Mouse (Mus musculus): ENCODE measurements at regions not wholly inside any gene's neighbourhood (a gene's known extent, or its start where the extent isn't known, plus 50 kb on each side); places are given as distances from the start of the nearest gene placed in this dataset.
A peak's percentile ranks its signal among the peaks of the same experiment; 100 is the strongest.

- DNase-seq (ENCODE audit: low spot score) (peak; percentile 13), ATAC-seq (ENCODE audit: insufficient number of reproducible peaks, low FRiP score, low TSS enrichment, low read depth) (no peak)
- Histone ChIP-seq H3K27ac (replicated peaks; ENCODE audit: low read depth, low read length) (no peak overlapping the region), H3K27me3 (ENCODE audit: control insufficient read depth, insufficient read depth, low read length) (no peaks in the 10 kb centered on the region), H3K36me3 (ENCODE audit: control insufficient read depth, insufficient read depth, low read length) (no peaks in the 10 kb centered on the region), H3K9ac (ENCODE audit: low read length) (no peak overlapping the region), H3K4me2 (ENCODE audit: low read depth, severe bottlenecking) (no peak overlapping the region), H3K9me3 (ENCODE audit: control insufficient read depth, low read length) (no peaks in the 10 kb centered on the region), H3K4me3 (ENCODE audit: low read depth, low read length) (no peak overlapping the region), H3K4me1 (ENCODE audit: control insufficient read depth, insufficient read depth, low read length) (no peaks in the 10 kb centered on the region)
- WGBS = 96% methylated on average over 1 of the region's 1 CpGs
Measured at GRCm38 (mm10) chr6:96745906-96746305, 314.3 kb downstream of the Fam19a4 start.

DNA sequence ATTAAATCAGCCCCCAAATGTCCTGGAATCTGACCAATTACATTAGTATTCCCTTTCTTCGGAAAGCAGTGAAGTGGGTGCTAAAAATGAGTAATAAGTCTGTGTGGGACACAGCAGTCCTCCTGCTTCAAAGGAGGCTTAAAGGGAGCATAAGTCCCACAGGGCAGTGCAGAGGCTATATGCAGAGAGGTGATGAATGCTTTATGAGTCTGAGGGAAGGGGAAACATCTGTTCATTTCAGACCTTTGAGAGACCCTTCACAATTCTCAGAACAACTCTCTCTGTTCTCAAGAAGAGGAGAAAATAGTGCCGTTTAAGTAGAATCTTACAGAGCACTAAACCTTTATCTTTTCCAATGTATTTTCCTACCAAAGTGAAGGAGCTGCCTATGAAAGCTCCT, 343.3 kb downstream of the Fam19a4 start:
- no peak overlapping the region for H3K27ac ChIP-seq (replicated peaks; ENCODE audit: low read depth, low read length)
- no peaks in the 10 kb centered on the region for H3K4me1 ChIP-seq (ENCODE audit: control insufficient read depth, insufficient read depth, low read length)
- ATAC-seq (ENCODE audit: insufficient number of reproducible peaks, low FRiP score, low TSS enrichment, low read depth) (no peak; the same call in 1 of the 2 replicates), DNase-seq (ENCODE audit: low spot score) (peak; percentile 26)
- H3K4me3 ChIP-seq (ENCODE audit: low read depth, low read length) = no peak overlapping the region
- no peaks in the 10 kb centered on the region for H3K9me3 ChIP-seq (ENCODE audit: control insufficient read depth, low read length)
- H3K9ac ChIP-seq (ENCODE audit: low read length) = no peak overlapping the region
- WGBS = 11% methylated on average over 2 of the region's 2 CpGs
- no peaks in the 10 kb centered on the region for H3K27me3 ChIP-seq (ENCODE audit: control insufficient read depth, insufficient read depth, low read length)
- H3K4me2 ChIP-seq (ENCODE audit: low read depth, severe bottlenecking) = no peak overlapping the region
- no peaks in the 10 kb centered on the region for H3K36me3 ChIP-seq (ENCODE audit: control insufficient read depth, insufficient read depth, low read length)

DNA sequence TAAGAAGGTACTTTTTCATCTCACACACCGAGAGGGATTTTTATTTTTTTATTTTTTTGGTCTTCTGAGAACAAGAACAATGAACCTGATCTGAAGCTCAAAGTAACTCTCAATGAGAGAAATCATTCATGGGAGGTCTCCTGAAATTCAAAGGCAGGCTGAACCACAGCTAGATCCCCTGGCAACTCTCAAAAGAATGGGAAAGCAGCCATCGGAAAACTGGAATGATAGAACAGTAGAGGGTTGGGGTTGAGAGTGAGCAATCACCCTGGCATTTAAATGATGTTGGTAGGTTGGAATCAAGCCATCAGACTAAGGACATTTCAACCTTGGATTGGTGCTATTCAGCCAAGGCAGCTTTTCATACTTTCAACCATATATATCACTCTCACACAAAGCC, 350.5 kb downstream of the Fam19a4 start:
- Histone ChIP-seq H3K9me3 (ENCODE audit: control insufficient read depth, low read length) (no peaks in the 10 kb centered on the region), H3K27me3 (ENCODE audit: control insufficient read depth, insufficient read depth, low read length) (no peaks in the 10 kb centered on the region), H3K9ac (ENCODE audit: low read length) (no peak overlapping the region), H3K4me3 (ENCODE audit: low read depth, low read length) (no peak overlapping the region), H3K36me3 (ENCODE audit: control insufficient read depth, insufficient read depth, low read length) (no peaks in the 10 kb centered on the region), H3K4me2 (ENCODE audit: low read depth, severe bottlenecking) (no peak overlapping the region), H3K4me1 (ENCODE audit: control insufficient read depth, insufficient read depth, low read length) (no peaks in the 10 kb centered on the region), H3K27ac (replicated peaks; ENCODE audit: low read depth, low read length) (no peak overlapping the region)
- DNase-seq (ENCODE audit: low spot score) = no peak
- 90% methylated on average over 2 of the region's 2 CpGs for WGBS
- ATAC-seq (ENCODE audit: insufficient number of reproducible peaks, low FRiP score, low TSS enrichment, low read depth) = no peak

Data from limb, embryonic 11.5 days (tissue).